Mouse (Mus musculus): ENCODE results near the gene Dusp12. TPM values are rescaled to one million over a fixed set of nuclear protein-coding genes. Genes with fewer than 3 reads are reported as not detected.

Dusp12 gene
- polyA plus RNA-seq, 1 experiment from 2014 or later: 48.3 TPM

DNA sequence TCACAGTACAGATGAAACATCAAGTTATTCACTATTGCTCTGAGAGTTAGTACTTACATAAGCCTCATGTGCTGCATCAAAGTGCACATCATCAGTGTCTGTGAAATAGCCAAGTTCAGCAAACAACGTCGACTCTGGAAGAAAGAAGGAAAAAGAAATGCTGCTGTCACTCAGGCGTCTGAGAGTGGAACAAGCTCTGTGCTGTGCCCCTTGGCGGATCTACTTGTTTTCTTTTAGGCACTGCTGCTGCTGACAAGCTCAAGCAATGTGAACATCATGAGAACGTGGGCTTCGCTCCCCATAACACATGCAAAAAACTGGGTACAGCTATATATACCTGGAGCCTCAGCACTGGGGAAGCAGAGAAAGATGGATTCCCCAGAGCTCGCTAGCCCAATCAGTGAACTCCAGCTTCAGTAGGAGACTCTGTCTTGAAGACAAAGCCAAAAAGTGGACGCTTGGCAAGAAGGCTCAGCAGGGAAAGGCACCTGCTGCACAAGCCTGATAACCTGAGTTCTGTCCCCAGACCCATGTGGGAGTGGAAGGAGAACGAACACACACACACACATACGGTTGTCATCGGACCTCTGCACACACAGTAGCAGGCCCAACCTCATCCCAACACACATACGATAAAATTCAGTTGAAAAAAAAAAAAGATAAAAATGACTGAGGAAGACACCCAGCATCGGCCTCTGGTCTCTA is 30.1 kb downstream of the Dusp12 start:
- Histone ChIP-seq H3K36me3 (peaks cover 7% of the 10 kb centered on the region), H3K27me3 (no peaks in the 10 kb centered on the region), H3K4me1 (no peaks in the 10 kb centered on the region), H3K9ac (no peak overlapping the region), H3K4me2 (no peak overlapping the region), H3K9me3 (no peaks in the 10 kb centered on the region), H3K4me3 (no peak overlapping the region), H3K27ac (no peak overlapping the region)
- no peak for ATAC-seq (ENCODE audit: insufficient number of reproducible peaks, low FRiP score, low TSS enrichment, low read depth)
- WGBS: 84% methylated on average over 13 of the region's 13 CpGs

DNA sequence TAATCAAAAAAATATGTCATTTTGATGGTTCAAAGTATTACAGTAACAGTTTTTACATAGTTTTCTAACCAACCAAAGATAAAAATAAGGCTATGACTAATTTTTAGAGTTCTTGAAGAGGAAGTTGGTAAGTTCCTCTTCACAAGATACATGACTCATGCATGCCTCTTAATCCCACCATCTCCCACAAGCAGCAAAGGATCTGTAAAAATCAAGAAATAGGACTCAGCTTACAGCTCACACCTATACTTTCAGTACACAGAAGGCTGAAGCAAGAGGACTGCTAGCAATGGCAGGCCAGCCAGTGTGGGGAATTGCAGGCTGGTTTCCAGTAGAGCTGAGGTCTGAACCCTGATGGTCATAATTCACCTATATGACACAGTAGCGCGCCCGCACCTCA is 31.7 kb downstream of the Dusp12 start:
- H3K36me3 ChIP-seq: peaks cover 7% of the 10 kb centered on the region
- H3K9ac ChIP-seq: no peak overlapping the region
- no peak overlapping the region for H3K4me3 ChIP-seq
- no peaks in the 10 kb centered on the region for H3K9me3 ChIP-seq
- ATAC-seq (ENCODE audit: insufficient number of reproducible peaks, low FRiP score, low TSS enrichment, low read depth): no peak
- WGBS: 90% methylated on average over 3 of the region's 3 CpGs
- no peaks in the 10 kb centered on the region for H3K27me3 ChIP-seq
- H3K27ac ChIP-seq: no peak overlapping the region
- H3K4me2 ChIP-seq: no peak overlapping the region
- no peaks in the 10 kb centered on the region for H3K4me1 ChIP-seq

DNA sequence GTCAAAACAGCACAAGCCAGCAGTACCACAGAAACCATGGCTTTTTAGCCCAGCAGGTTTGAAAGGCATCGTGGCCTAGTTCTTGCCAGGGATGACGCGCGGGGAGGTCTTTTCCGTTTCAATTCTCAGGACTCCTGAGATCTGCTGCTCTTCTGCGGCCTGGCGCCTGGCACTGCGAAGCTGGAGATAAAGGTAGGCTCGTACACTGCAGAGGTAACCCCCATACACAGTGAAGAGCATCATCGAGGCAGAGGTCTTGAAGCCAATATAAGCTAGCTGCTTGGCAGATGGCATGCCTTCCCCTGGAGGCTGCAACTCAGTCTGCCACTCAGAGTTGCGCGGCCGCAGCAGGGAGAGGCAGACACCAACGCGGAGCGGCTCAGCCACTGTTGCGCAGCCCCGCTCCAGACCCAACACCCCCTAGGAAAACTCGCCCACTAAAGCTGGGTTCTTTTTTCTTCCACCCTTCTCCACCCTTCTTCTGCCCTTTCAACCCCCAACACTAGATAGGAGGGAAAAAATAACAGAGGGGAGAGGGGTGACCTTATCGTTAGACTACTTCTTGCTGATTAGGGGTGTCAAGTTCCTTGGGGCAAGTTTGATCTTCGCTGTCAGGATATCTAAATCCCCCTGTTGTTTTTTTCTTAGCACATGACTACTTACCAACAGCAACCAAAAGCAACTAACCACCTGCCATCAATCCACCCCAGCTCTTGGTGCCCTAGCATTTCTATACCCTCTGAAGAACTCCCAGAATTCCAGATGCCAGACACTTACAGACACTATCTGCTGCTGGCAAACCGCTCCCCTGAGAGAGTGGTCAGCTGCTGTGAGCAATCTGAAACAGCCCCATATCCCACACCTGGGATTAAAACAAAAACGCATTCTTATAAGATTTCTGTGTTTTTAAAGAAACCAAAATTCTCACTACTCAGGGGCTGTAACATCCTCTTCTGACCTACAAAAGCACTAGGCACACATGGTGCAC is 34.4 kb downstream of the Dusp12 start:
- Histone ChIP-seq H3K27me3 (no peaks in the 10 kb centered on the region), H3K4me2 (no peak overlapping the region), H3K27ac (no peak overlapping the region), H3K36me3 (peaks cover 7% of the 10 kb centered on the region), H3K9me3 (no peaks in the 10 kb centered on the region), H3K4me3 (no peak overlapping the region), H3K9ac (no peak overlapping the region), H3K4me1 (no peaks in the 10 kb centered on the region)
- 93% methylated on average over 23 of the region's 23 CpGs for WGBS
- no peak for ATAC-seq (ENCODE audit: insufficient number of reproducible peaks, low FRiP score, low TSS enrichment, low read depth)

DNA sequence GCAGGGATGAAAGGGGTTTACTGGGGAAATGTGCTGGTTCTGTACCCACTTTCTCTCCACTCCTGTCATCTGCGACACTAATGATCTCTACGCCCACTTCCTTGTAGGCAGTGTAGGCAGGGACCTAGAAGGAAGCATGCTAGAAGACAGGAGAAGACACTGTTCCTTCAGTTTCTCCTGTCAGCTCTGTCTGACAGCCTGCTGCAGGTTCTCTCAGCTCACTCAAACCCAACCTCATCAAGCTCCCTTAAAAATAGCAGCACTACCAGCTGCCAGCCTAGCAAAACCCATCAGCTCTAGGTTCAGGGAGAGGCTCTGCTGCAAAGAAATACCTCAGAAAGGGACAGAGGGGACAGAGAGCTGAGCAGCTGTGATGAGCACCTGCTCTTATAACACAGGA is 35.3 kb downstream of the Dusp12 start:
- H3K4me2 ChIP-seq: no peak overlapping the region
- no peaks in the 10 kb centered on the region for H3K4me1 ChIP-seq
- no peaks in the 10 kb centered on the region for H3K9me3 ChIP-seq
- no peak for ATAC-seq (ENCODE audit: insufficient number of reproducible peaks, low FRiP score, low TSS enrichment, low read depth)
- WGBS: 87% methylated on average over 2 of the region's 2 CpGs
- H3K9ac ChIP-seq: no peak overlapping the region
- H3K27ac ChIP-seq: no peak overlapping the region
- no peaks in the 10 kb centered on the region for H3K27me3 ChIP-seq
- H3K4me3 ChIP-seq: no peak overlapping the region
- H3K36me3 ChIP-seq: peaks cover 7% of the 10 kb centered on the region

DNA sequence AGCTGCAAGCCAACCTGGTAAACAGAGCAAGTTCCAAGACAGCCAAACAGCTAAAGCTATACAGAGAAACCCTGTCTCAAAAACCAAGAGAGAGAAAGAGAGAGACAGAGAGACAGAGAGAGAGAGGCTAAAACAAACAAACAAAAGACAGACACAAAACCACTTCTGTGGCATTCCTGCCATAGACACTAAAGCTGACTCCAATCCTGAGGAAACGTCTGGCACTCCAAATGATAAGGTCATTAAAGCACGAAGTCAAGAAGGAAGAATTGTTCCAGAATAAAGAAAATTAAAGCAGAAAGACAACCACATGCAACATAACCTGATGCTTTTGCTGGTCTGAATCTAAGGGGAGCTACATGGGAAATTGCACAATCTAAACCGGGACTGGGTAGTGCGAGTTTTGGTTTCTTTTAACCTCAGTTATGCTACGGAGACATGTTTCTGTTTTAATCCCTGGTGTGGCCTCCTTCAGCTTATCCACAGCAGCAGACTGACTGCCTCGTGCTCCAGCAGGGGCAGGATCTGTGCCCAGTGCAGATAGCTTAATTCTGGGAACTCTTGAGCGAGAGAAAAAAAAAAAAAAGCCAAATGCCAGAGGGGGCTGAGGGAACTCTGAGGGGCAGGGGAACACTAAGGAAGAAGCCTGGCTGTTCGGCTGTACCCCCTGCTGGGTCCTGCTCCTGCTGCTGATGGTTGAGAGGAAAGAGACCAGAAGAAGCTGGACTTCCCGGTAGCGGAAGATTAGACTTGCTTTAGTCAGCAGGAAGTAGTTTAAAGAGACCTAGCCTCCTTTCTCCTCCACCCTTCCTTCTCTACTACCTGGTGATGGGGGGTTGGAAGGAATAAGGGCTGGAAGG is 39.7 kb downstream of the Dusp12 start:
- no peak for ATAC-seq (ENCODE audit: insufficient number of reproducible peaks, low FRiP score, low TSS enrichment, low read depth)
- Histone ChIP-seq H3K9ac (no peak overlapping the region), H3K27me3 (no peaks in the 10 kb centered on the region), H3K4me3 (no peak overlapping the region), H3K36me3 (peaks cover under 1% of the 10 kb centered on the region), H3K4me1 (no peaks in the 10 kb centered on the region), H3K9me3 (no peaks in the 10 kb centered on the region), H3K4me2 (no peak overlapping the region), H3K27ac (no peak overlapping the region)
- 44% methylated on average over 10 of the region's 10 CpGs for WGBS

DNA sequence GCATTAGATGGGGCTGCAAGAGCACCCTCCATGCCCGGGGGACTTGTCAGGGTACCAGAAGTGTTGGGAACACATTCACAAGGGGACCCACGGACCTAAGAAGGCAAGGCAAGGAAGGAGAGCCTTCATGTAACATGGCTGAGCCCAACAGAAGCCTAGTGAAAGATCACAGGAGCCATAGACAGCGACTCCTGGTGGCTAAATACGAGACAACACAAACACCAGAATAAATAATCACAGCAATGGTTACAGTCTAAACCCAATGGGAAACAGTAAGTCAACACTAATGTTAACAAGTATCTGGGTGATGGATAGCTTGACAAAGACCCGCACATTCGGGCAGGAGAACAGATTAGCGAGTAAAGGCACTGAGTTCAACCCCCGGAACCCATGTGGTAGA is 41.0 kb downstream of the Dusp12 start:
- Histone ChIP-seq H3K4me2 (no peak overlapping the region), H3K27me3 (no peaks in the 10 kb centered on the region), H3K9me3 (no peaks in the 10 kb centered on the region), H3K4me3 (no peak overlapping the region), H3K9ac (no peak overlapping the region), H3K36me3 (peaks cover 5% of the 10 kb centered on the region), H3K4me1 (no peaks in the 10 kb centered on the region), H3K27ac (no peak overlapping the region)
- WGBS: 58% methylated on average over 8 of the region's 8 CpGs
- ATAC-seq (ENCODE audit: insufficient number of reproducible peaks, low FRiP score, low TSS enrichment, low read depth): no peak

DNA sequence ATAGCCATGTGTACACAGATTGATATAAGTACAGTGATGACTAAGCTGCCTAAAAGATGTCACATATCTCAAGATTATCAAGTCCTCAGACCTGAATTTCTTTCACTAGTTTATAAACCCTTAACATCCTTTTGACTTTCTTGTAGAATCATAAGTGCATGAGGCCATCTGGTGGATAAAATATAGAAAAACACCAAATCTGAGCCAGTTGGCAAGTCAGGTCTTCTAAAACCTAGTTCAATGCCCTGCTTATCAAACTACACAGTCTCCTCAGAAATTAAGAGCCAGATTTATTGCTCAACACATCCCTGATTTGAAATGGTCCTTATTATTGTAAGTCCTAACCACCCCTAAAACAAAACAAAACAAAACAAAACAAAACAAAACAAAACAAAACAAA is 45.7 kb downstream of the Dusp12 start:
- Histone ChIP-seq H3K27ac (no peak overlapping the region), H3K36me3 (peaks cover 5% of the 10 kb centered on the region; the same call in 1 of the 2 replicates), H3K4me2 (no peak overlapping the region), H3K4me1 (no peaks in the 10 kb centered on the region), H3K9me3 (no peaks in the 10 kb centered on the region), H3K9ac (no peak overlapping the region), H3K4me3 (no peak overlapping the region), H3K27me3 (no peaks in the 10 kb centered on the region)
- ATAC-seq (ENCODE audit: insufficient number of reproducible peaks, low FRiP score, low TSS enrichment, low read depth): no peak

DNA sequence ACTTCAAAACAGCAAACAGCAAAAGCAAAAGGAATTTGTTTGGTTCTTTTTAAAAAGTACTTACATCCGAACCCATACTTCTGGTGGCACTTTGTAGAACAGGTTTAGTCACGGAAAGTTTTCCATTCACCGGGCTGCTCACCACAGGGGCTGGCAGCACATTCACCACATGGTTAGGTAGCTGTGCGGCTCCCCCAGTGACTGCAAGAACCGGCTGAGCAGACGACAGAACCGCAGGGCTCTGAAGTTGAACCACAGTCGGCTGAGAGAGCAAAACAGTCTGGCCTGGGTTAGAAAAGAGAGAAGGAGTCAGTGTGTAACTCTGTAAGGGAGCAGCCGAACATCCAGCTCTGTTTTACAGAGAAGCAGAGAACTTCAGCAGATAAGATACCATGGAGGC is 50.6 kb downstream of the Dusp12 start:
- H3K9ac ChIP-seq: no peak overlapping the region
- no peaks in the 10 kb centered on the region for H3K27me3 ChIP-seq
- no peak overlapping the region for H3K4me3 ChIP-seq
- H3K27ac ChIP-seq: no peak overlapping the region
- WGBS: 60% methylated on average over 9 of the region's 9 CpGs
- peaks cover 12% of the 10 kb centered on the region; the same call in 1 of the 2 replicates for H3K36me3 ChIP-seq
- H3K4me1 ChIP-seq: no peaks in the 10 kb centered on the region
- H3K4me2 ChIP-seq: no peak overlapping the region
- H3K9me3 ChIP-seq: no peaks in the 10 kb centered on the region
- no peak for ATAC-seq (ENCODE audit: insufficient number of reproducible peaks, low FRiP score, low TSS enrichment, low read depth)

DNA sequence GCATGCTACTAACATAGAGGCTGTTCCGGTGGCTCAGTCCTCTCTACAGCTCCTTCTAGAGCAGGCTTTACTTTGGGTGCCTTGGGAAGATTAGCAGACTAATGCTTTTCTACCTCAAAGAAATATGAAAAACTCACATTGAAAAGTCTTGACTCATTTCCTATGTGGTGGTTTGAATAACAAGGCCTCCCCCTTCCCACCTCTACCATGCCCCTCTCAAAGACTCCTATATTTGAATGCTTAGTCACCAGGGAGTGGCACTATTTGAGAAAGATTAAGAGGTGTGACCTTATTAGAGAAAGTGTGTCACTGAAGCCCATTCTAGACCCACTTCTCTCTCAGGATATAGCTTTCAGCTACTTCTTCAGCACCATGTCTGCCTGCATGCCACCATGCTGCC is 55.6 kb downstream of the Dusp12 start:
- H3K4me2 ChIP-seq: no peak overlapping the region
- 81% methylated on average over 1 of the region's 1 CpGs for WGBS
- H3K27ac ChIP-seq: no peak overlapping the region
- no peak overlapping the region for H3K4me3 ChIP-seq
- H3K27me3 ChIP-seq: no peaks in the 10 kb centered on the region
- H3K36me3 ChIP-seq: peaks cover 12% of the 10 kb centered on the region; the same call in 1 of the 2 replicates
- no peak for ATAC-seq (ENCODE audit: insufficient number of reproducible peaks, low FRiP score, low TSS enrichment, low read depth)
- H3K9ac ChIP-seq: no peak overlapping the region
- no peaks in the 10 kb centered on the region for H3K9me3 ChIP-seq
- no peaks in the 10 kb centered on the region for H3K4me1 ChIP-seq

DNA sequence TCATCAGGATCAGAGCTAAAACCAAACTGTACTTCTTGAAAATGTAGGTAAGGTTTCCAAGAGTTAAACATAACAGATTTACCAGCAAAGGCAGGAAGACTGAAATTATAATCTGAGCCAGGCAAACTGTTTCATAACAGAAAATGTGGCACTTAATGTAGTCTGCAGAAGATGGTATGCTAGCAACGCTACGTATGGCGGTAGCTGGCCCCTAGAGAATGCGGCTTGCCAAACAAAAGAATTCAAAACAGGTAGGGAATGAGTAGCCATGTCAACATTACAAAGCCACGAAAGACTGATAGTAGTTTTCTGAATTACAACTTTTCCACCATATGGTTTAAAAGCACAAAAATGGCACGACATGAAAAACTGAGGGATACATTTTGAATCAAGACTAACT is 56.0 kb downstream of the Dusp12 start:
- WGBS: 83% methylated on average over 6 of the region's 6 CpGs
- Histone ChIP-seq H3K36me3 (peaks cover 12% of the 10 kb centered on the region; the same call in 1 of the 2 replicates), H3K4me2 (no peak overlapping the region), H3K4me3 (no peak overlapping the region), H3K27me3 (no peaks in the 10 kb centered on the region), H3K9me3 (no peaks in the 10 kb centered on the region), H3K9ac (no peak overlapping the region), H3K27ac (no peak overlapping the region), H3K4me1 (no peaks in the 10 kb centered on the region)
- ATAC-seq (ENCODE audit: insufficient number of reproducible peaks, low FRiP score, low TSS enrichment, low read depth): no peak
